Comparison of ENCODE assay signal across 25 mouse cellular contexts in the genomic region with DNA sequence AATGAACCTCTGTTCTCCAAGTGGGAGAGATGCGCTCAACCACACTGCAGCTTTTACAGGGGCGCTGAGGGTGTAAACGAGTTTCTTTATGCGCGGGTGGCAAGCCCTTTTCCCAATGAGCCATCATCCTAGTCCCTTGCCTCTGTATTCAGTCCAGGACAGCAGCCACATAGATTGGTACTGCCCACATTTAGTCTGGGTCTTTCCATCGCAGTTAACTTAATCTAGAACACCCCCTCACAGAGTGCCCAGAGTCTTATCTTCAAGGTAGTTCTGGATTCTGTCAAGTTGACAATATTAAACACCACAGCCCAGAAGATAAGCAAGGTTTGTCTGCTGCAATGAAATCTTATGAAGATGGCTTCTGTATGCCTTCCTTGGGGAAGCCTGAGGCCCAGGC.
DNase-seq lines count a peak whose midpoint lies in the region; ATAC-seq lines count a peak whose summit lies in the region.
"Had no signal": no experiment of that assay in that cellular context is flagged by ENCODE, and none has a peak within 500 bp of the region (broad histone marks: within the 10 kb centered on the region; RNA-seq: fewer than 3 reads in every experiment).

No protein-coding gene starts in this region.

- H3K36me3 ChIP-seq in forebrain, embryonic 10.5 days (replicated peaks) = no peaks in the 10 kb centered on the region
- H3K36me3 ChIP-seq in forebrain, embryonic 14.5 days (ENCODE audit: control insufficient read depth, insufficient read depth, low read length) = no peaks in the 10 kb centered on the region
- no peaks in the 10 kb centered on the region for H3K36me3 ChIP-seq in hindbrain, embryonic 11.5 days (ENCODE audit: control insufficient read depth, insufficient read depth, low read length)
- no peaks in the 10 kb centered on the region for H3K36me3 ChIP-seq in hindbrain, embryonic 16.5 days (ENCODE audit: control insufficient read depth, insufficient read depth, low read length)
- H3K36me3 ChIP-seq: embryonic facial prominence, embryonic 12.5 days; limb, embryonic 10.5 days; limb, embryonic 15.5 days; liver, embryonic 13.5 days; neural tube, embryonic 13.5 days; stomach, embryonic 15.5 days had no signal

- peaks cover 12% of the 10 kb centered on the region for H3K4me1 ChIP-seq in forebrain, embryonic 10.5 days
- H3K4me1 ChIP-seq in forebrain, embryonic 14.5 days (ENCODE audit: control insufficient read depth, insufficient read depth, low read length) = peaks cover 4% of the 10 kb centered on the region; the same call in 1 of the 2 replicates
- H3K4me1 ChIP-seq in hindbrain, embryonic 11.5 days (replicated peaks; ENCODE audit: control insufficient read depth, insufficient read depth, low read length) = peaks cover 3% of the 10 kb centered on the region; the same call in 1 of the 2 replicates
- no peaks in the 10 kb centered on the region; the same call in 1 of the 2 replicates for H3K4me1 ChIP-seq in hindbrain, embryonic 16.5 days (ENCODE audit: control insufficient read depth, insufficient read depth, low read depth, low read length)
- H3K4me1 ChIP-seq: embryonic facial prominence, embryonic 12.5 days; limb, embryonic 10.5 days; limb, embryonic 15.5 days; liver, embryonic 13.5 days; stomach, embryonic 15.5 days had no signal

- no peaks in the 10 kb centered on the region for H3K27me3 ChIP-seq in forebrain, embryonic 10.5 days (ENCODE audit: poor library complexity, severe bottlenecking)
- H3K27me3 ChIP-seq in forebrain, embryonic 14.5 days (replicated peaks; ENCODE audit: control insufficient read depth, insufficient read depth, low read length) = no peaks in the 10 kb centered on the region
- no peaks in the 10 kb centered on the region; the same call in 1 of the 2 replicates for H3K27me3 ChIP-seq in hindbrain, embryonic 11.5 days (ENCODE audit: control insufficient read depth, insufficient read depth, low read length)
- H3K27me3 ChIP-seq in hindbrain, embryonic 16.5 days (replicated peaks; ENCODE audit: control insufficient read depth, insufficient read depth, low read length) = no peaks in the 10 kb centered on the region
- H3K27me3 ChIP-seq: embryonic facial prominence, embryonic 12.5 days; limb, embryonic 15.5 days; liver, embryonic 13.5 days; neural tube, embryonic 13.5 days; stomach, embryonic 15.5 days had no signal

- DNase-seq in forebrain, embryonic 10.5 days (ENCODE audit: extremely low spot score, low spot score) = no peak
- no peak for DNase-seq in forebrain, embryonic 14.5 days (ENCODE audit: low spot score)
- no peak for DNase-seq in hindbrain, embryonic 11.5 days (ENCODE audit: low spot score)
- peak; percentile 27 for DNase-seq in MN1 (ENCODE audit: low spot score)
- no peak for DNase-seq in right cerebral cortex, adult 2 months (ENCODE audit: low spot score in 2 of 2)
- DNase-seq: adrenal gland, postnatal 10 days; gastrocnemius, postnatal 25 days; heart, adult 11 months; heart, postnatal 4 days; kidney, adult 11 months; kidney, postnatal 14 days; layer of hippocampus, adult 9-11 months; liver, embryonic 13.5 days; lung, adult 18-20 months had no signal

- ATAC-seq in forebrain, embryonic 14.5 days = no peak
- ATAC-seq in hindbrain, embryonic 11.5 days (ENCODE audit: low FRiP score) = no peak; the same call in 1 of the 2 replicates
- ATAC-seq in hindbrain, embryonic 16.5 days = no peak
- ATAC-seq in megakaryocyte-erythroid progenitor cell, adult 5-6 weeks (replicated peaks; ENCODE audit: low FRiP score, low TSS enrichment, poor library complexity, severe bottlenecking) = peak; percentile 57
- ATAC-seq: inflammation-experienced regulatory T-cells, adult 6 months; lung, postnatal 0 days had no signal

- peak overlapping the region; percentile 60 for H3K27ac ChIP-seq in forebrain, embryonic 10.5 days
- no peak overlapping the region for H3K27ac ChIP-seq in forebrain, embryonic 14.5 days (ENCODE audit: low read depth, low read length)
- peak overlapping the region; percentile 56 for H3K27ac ChIP-seq in hindbrain, embryonic 11.5 days (ENCODE audit: low read depth, low read length)
- no peak overlapping the region; the same call in 1 of the 2 replicates for H3K27ac ChIP-seq in hindbrain, embryonic 16.5 days (ENCODE audit: low read depth, low read length)
- H3K27ac ChIP-seq: embryonic facial prominence, embryonic 12.5 days; limb, embryonic 10.5 days; limb, embryonic 15.5 days; liver, embryonic 13.5 days; macrophage; neural tube, embryonic 13.5 days; stomach, embryonic 15.5 days had no signal

- peaks cover 4% of the 10 kb centered on the region; the same call in 1 of the 2 replicates for H3K9me3 ChIP-seq in forebrain, embryonic 10.5 days
- 0 out of 2 replicates have a peak, but pooled peaks cover 3% of the 10 kb centered on the region for H3K9me3 ChIP-seq in forebrain, embryonic 14.5 days (replicated peaks; ENCODE audit: control insufficient read depth, low read length)
- H3K9me3 ChIP-seq in hindbrain, embryonic 11.5 days (ENCODE audit: control insufficient read depth, low read length) = no peaks in the 10 kb centered on the region
- H3K9me3 ChIP-seq in hindbrain, embryonic 16.5 days (ENCODE audit: control insufficient read depth, low read length) = no peaks in the 10 kb centered on the region
- H3K9me3 ChIP-seq: embryonic facial prominence, embryonic 12.5 days; limb, embryonic 10.5 days; limb, embryonic 15.5 days; liver, embryonic 13.5 days; neural tube, embryonic 13.5 days; stomach, embryonic 15.5 days had no signal

- no peak overlapping the region for H3K9ac ChIP-seq in forebrain, embryonic 14.5 days (ENCODE audit: low read length)
- H3K9ac ChIP-seq in hindbrain, embryonic 11.5 days (ENCODE audit: low read depth, low read length) = no peak overlapping the region
- no peak overlapping the region for H3K9ac ChIP-seq in hindbrain, embryonic 16.5 days (ENCODE audit: low read depth, low read length)
- H3K9ac ChIP-seq: embryonic facial prominence, embryonic 12.5 days; limb, embryonic 15.5 days; liver, embryonic 13.5 days; neural tube, embryonic 13.5 days; stomach, embryonic 15.5 days had no signal

- H3K4me2 ChIP-seq in forebrain, embryonic 14.5 days (ENCODE audit: low read length) = no peak overlapping the region
- no peak overlapping the region for H3K4me2 ChIP-seq in hindbrain, embryonic 11.5 days (replicated peaks; ENCODE audit: low read depth, low read length)
- no peak overlapping the region for H3K4me2 ChIP-seq in hindbrain, embryonic 16.5 days (ENCODE audit: low read length)
- H3K4me2 ChIP-seq: embryonic facial prominence, embryonic 12.5 days; heart, embryonic 11.5 days; limb, embryonic 15.5 days; liver, embryonic 13.5 days; neural tube, embryonic 13.5 days; stomach, embryonic 15.5 days had no signal

- WGBS in forebrain, embryonic 10.5 days = 82% methylated on average over 6 of the region's 6 CpGs
- 73% methylated on average over 6 of the region's 6 CpGs for WGBS in forebrain, embryonic 14.5 days
- WGBS in hindbrain, embryonic 11.5 days = 83% methylated on average over 6 of the region's 6 CpGs
- WGBS in hindbrain, embryonic 16.5 days = 83% methylated on average over 6 of the region's 6 CpGs

- no peak overlapping the region for H3K4me3 ChIP-seq in forebrain, embryonic 10.5 days
- H3K4me3 ChIP-seq in forebrain, embryonic 14.5 days (ENCODE audit: low read depth, low read length) = no peak overlapping the region
- H3K4me3 ChIP-seq in hindbrain, embryonic 11.5 days (ENCODE audit: low read depth, low read length) = no peak overlapping the region
- no peak overlapping the region for H3K4me3 ChIP-seq in hindbrain, embryonic 16.5 days (ENCODE audit: low read length)
- H3K4me3 ChIP-seq: embryonic facial prominence, embryonic 12.5 days; limb, embryonic 10.5 days; limb, embryonic 15.5 days; liver, embryonic 13.5 days; neural tube, embryonic 13.5 days; stomach, embryonic 15.5 days had no signal

Comparison
In these comparisons a context has a peak if more than half of its experiments do, and no peak if none do; other contexts are left out.
1. H3K27ac ChIP-seq: peak in forebrain, embryonic 10.5 days (single experiment) and hindbrain, embryonic 11.5 days (single experiment); none in forebrain, embryonic 14.5 days (single experiment) and hindbrain, embryonic 16.5 days (single experiment).